Mouse (Mus musculus) T-helper 17 cell (primary cell): Measurements from ENCODE around the gene Ryr3.

ENCODE experiments used
- in situ Hi-C, 2 experiments: fragments of 300-600 bp; cut with MboI, MseI; formaldehyde crosslinking; loops; 1 replicate in 1 of 2; 2 replicates in 1 of 2; pipeline ENCODE4 v1.15.1; 2025; ENCODE audit warnings: high pct_unique_total_duplicates in 2 of 2

Ryr3 gene

DNA sequence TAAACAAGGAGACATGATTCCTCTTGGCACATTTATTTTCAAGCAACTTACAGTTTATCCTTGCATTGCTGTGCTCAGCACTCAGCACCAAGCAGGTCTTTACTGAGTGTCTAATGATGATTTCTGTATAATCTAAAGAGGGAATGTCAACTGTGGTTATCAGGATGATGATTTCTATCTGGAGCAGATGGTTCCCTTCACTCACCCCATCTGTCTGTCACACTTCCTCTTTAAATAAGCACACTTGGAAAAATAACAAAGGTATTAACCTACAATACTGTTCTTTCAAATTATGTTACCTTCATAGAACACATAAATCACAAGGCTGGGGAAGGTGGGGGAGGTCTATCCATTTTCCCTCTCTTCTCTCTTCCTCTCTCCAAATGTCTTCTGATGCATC is 304.3 kb downstream of the Ryr3 start:
- in situ Hi-C loops, result no loop called here

DNA sequence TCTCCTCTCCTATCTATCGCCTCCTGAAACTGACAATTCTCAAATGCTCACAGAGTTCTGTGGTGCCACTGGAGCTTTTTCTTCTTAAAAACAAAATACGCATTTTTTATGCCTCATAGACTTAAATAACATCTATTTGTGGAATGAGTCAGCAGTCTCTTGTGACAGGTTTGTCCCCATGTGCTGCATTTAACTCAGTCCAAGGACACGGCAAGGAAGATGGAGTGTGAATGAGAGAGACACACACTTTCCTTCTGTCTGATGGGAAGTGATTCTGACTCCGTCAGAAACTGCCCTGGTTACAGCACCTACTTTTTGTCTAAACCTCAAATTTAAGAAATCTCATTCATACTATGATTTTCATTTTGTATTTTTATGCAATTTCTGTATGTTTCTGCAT is 306.3 kb downstream of the Ryr3 start:
- in situ Hi-C loops, result no loop called here

DNA sequence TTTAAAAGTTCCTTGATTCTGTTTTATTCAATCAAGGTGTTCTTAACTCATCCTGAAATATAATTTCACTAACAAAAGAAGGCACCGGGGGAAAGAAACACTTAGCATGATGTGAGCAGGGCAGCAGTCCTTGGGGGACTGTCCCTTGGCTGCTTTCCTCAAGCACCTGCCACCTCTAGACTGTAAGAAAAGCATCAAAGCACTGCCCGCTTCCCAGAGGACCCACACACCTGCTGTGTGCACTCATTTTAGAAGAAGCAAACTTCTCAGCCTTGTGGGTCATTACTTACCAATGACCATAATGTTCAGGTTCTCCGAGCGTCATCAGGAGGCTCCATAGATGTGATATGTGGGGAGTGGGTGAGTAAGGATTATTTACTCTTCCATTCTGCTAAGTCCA is 307.8 kb downstream of the Ryr3 start:
- in situ Hi-C loops, result no loop called here

DNA sequence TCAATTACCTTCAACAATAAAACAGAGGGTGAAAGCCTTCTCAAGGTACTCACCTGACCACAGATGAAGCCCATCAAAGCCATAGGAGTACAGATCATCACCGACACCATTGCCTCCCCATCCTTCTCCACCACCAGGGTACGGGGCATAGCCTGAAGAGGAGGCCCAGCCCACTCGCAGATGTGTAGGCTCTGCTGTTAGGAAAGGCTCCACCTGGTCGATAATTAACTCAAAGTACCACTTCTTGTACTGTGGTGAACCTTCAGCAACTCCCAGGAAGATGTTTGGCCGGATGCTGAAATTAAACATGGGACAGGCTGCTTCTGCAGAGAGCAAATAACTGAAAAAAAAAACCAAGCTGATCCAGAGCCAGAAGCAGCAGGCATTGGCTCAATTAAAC is 316.1 kb downstream of the Ryr3 start:
- in situ Hi-C loops, result no loop called here

DNA sequence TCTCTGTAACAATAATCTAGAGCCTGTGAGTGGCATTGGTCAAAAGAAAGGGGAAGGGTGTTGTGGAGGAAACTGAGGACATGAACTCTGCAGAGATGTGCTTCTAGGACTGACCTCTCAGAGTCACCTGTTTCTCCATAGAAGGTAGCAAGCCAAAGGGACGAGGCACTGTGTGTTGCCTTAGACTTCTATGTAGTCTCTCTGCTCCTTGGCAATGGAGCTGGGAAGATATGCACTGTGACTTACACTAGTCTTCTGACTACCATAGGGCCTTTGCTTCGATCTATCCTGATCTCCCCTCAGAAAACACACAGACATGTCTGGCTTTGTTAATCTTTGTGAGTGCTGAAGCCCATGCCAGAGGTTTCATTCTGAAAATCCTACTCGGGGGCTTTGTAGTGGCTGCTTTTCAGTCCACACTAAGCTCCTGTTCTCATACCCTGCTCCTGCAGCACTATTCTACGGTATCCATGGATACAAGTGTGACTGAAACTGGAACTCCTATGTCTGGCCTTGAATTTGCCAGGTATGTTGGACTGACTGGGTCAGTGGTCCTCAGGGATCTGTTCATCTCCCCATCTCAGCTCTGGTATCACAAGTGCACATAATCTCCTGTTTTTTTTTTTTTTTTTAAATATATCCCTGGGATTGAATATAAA is 332.3 kb downstream of the Ryr3 start:
- in situ Hi-C loops, result no loop called here

DNA sequence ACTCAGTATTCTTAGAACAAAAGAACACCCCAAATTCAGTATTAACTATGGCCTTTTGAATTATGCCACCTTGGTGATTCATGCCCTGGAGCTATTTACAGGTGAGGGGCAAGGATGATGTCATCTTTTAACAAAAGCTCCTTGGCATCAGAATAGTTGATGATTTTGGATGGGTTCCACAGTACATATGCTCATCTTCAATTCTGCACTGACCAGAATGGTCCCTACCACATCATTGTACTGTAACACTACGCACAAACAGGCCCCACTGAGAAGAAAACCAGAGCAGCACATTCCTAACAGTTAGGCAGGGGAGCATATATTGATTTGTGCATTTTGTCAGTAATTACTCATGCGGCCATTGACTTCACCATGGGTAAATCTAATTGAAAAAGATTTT is 335.1 kb downstream of the Ryr3 start:
- in situ Hi-C loops, result no loop called here

DNA sequence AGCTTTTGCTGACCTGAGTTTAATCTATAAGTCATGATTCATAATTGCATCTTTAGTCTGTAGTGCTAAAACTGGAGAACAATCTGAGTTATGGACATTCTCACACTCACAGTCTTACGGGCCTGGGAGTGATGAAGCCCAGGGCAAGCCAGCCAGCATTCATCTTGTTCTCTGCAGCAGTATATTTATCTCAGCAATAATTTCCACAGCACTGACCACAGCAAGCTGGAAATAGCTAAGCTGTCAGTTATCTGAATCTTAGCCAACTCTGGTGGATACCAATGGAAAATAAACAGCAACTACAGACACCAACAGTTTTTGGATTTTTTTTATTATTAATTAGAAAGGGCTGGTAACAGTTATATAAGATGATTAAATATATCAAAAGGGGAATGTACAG is 335.5 kb downstream of the Ryr3 start:
- in situ Hi-C loops, result no loop called here

DNA sequence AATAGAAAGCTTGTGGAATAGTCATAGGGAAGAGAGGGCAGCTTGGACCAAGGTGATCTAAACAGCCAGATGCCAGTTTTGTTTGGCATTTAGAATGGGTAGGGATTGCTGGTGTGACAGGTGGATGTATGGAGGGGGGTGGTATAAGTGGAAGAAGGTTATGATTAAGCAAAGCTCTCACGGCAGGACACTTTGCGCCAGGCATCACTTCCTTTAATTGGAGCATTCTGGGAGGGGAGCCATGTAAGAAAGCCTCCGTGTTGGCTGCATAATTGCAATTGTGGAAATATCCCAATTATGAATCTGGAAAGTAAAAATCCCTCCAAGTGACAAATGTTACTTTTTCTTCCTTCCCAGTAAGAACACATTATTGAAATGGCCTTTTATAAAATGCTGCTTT is 339.5 kb downstream of the Ryr3 start:
- in situ Hi-C loops, result no loop called here

DNA sequence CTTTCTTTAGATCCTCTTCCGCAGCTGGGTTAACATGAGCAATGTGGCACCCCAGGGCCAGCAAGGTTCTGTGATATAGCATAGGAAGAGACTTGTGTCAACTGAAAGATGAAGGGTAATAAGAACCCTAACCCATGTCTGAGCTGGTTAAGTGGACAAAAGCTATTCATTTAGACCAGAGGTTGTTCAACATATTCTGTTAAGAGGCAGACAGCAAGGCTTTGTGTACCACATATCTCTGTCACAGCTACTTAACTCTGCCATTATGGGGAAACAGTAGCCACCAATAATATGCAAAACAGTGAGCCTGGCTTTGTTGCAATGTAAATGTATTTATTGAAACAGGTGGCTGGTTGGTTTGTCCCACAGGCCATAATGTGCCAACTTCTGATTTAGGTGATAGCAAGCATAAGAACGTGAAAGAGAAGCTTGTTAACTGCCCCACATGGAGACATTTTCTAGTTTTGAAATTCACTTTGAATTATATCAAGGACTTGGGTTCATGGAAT is 350.8 kb downstream of the Ryr3 start:
- in situ Hi-C loops, result loop anchor here in 1 of 2 experiments (25.0 kb wide), 1 partner anchor 1229 kb away; the partner anchor contains the start of genes Olfr1297 and Olfr1298

DNA sequence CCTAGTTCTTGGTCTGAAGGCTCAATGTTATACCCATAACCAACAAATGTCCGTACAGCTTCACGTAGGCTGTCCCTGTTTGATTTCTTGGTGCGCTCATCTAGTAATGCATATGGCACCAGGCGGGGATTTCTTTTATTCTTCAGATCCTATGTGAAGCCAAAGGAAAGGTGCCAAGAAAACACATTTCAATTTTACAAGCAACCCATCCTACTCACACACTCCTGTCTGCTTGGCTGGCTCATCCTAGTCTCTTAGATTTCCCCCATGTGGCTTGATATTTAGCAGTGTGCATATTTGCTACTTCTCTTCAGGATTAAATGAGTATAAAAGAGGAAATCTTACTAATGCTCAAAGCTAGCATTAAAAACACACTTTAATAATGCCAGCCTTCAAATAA is 355.1 kb downstream of the Ryr3 start:
- in situ Hi-C loops, result loop anchor here in 1 of 2 experiments (25.0 kb wide), 1 partner anchor 1224 kb away; the partner anchor contains the start of genes Olfr1297 and Olfr1298

DNA sequence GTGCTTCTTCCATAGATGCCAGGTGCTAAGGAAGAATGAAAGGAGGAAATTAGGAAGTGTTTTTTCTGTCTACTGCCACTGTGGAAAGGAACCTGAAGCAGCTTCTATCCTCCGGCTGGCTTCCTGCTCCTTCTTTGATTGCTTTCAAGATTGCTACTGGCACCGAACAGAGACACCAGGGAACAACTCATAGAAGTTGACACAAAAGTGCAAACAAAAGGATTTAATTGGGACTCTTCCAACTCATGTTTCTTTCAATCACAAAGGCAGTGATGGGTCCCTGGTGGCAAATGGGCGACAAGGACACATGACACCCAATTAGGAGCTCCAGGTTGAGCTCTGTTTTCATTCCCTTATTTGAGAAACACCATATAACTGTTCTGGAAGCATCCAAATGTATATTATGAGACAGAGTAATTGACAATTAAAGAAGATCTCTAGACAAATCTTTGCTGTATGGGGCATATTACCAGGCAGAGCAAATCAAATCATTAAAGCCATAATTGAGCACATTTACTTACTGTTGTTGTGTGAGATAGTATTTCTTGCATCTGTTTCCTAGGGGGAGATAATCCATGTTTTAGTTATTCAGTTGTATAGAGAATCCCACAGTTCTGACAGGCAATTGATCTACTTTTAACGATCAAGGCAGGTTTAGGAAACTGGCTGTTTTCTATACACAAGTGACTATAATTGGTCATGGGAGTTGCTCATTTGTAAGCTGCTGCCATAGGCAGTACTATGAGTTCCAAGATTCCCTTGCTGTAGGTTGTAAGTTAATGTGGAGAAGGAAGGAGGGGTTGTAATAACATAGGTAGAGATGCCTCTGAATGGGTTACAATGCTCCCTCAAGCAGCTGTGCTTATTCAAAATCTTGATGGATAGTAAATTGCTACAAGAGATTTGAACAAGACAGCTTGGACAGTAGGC is 371.0 kb downstream of the Ryr3 start:
- in situ Hi-C loops, result no loop called here

DNA sequence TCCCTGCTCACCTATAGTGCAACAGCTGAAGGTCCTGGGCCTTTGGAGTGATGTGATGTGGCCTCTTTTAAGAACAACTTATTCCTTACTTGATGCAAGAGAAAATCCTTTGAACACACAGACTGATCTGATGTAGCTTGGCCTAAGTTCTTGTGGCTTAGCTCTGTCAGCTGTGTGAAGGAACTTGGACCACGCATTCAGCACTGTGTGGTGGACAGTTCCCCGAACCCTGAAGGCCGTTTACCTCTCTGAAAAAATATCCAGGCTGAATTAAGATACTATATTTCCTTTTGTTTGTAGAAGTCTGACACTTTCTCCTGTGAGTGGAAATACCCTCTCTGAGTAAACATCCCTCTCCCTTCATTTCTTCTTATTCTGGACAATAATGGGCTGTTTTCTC is 374.0 kb downstream of the Ryr3 start:
- in situ Hi-C loops, result no loop called here

DNA sequence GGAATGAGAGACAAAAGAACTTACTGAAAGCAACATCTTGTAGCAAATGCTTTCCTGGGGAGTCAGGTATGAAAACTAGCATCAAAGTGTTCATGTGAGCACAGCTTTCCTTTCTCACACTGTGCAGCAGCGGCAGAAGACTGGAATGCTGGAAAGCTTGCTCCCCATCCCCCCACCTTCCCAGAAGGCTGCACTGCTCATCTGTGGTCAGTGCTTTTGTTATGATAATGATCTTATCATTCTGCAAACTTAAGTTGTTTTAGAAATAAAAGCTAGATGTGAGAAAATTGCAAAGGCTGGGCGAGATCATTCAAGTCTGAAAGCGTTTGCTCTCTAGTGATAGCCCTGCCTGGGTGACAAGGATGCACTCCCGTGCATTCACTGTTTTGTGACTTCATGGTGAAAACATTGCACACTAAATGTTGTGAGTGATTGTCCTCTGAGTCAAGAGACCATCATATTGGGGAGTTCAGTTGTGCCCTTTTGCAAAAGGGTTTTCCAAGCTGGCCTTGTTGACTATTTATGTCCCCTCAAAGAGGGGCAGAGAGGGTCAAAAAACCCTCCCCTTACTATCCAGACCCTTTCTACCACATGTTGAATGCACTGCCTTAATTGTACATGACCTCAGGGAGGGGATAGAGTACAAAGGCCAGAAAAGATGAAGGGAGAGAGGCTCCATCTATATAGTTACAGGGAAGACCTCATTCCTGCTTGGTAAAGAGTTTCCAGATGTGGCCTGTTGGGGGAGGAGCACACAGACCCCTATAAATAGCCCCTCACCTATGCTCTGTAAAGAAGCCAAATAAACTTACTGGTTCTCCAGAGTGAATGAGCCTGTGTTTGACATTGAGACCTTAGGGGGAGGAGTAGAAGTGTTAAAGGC is 385.2 kb downstream of the Ryr3 start:
- in situ Hi-C loops, result no loop called here

DNA sequence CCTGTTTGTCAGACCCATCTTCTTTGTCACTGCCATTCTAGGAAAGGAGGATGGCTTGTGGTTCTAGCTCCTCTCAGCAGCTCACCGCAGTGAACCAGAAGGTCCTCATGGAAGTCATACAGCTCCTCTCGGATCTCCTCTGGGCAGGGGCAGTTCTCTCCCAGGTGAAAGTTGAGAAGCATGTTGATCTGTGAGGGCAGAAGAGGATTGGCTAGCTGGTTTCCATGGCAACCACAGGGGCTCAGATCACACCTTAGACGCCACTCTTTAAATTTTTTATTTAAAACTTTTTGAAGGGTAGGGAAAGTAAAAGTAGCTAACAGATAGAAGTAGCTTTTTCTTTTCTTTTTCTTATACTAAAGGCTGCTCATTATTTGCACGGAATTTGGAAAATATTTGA is 390.3 kb downstream of the Ryr3 start:
- in situ Hi-C loops, result no loop called here

DNA sequence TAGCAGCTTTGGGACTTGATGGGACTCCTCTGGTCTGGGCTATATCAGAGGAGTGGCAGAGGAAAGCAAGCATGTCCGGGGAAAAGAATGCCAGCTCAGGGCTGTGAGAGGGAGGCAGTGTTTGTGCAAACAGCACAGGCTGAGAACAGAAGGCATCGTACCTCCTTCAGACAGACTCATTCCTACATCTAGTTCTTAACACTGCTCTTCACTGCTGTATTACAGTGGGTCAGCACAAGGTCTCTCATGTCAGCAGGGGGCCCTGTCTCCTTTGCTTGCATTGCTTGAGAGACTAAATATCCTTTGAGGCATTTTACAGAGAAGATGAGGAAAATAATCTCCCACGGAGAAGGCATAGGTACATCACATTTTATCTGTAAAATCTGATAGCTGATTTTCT is 394.2 kb downstream of the Ryr3 start:
- in situ Hi-C loops, result no loop called here

DNA sequence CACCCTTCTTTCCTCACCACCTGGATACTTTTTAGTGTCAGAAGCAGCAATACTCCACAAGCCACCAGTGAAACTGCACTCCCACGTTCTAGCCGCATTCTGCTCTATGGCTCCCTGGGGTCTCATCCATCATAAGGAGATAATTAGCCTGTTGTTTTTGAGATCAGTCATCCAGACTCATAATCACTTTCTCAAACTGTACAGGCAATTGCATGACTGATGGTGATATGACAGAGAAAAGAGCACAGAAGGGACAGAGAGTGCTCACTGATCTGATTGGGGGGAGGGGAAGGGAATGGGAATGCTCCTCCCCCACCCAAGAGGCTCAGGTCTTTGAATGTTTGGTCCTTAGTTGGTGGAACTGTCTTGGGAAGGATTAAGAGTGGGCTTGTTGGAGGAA is 397.8 kb downstream of the Ryr3 start:
- in situ Hi-C loops, result no loop called here

DNA sequence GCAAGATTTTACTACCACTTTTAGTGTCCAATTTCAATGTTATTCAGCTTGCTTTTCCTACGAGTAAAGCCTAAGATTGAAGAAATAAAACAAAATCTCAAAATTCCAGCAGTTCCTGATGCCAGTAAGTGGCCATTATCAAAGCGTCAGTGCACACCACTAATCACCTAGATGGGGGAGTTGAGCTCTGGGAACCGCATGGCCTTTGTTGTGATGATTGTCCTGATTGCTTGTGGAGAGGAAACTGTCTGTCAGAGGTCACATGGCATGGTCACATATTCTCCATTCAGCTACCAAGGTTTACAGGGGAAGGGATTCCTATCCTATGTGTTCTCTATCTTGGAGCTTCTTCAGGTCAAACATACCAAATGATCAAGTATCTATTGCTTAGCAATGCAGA is 399.9 kb downstream of the Ryr3 start:
- in situ Hi-C loops, result no loop called here

DNA sequence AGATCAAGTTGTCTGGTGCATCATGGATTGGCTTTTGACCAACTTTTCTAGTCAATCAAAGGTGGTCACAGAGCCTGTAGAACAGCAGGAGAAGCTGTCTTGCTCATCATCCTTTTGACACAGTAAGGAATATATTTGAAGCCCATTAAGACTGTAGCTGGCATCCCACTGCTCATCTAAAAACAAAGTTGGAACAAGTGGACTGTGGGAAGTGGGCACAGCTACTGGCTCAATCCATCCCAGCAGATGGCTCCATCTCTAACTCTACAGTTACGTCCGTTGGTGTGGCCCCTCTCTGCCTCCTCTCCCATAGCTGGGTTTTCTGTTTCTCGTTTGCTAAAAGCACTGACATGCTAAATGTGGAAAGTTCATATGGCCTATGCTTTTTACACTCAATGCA is 400.9 kb downstream of the Ryr3 start:
- in situ Hi-C loops, result no loop called here

DNA sequence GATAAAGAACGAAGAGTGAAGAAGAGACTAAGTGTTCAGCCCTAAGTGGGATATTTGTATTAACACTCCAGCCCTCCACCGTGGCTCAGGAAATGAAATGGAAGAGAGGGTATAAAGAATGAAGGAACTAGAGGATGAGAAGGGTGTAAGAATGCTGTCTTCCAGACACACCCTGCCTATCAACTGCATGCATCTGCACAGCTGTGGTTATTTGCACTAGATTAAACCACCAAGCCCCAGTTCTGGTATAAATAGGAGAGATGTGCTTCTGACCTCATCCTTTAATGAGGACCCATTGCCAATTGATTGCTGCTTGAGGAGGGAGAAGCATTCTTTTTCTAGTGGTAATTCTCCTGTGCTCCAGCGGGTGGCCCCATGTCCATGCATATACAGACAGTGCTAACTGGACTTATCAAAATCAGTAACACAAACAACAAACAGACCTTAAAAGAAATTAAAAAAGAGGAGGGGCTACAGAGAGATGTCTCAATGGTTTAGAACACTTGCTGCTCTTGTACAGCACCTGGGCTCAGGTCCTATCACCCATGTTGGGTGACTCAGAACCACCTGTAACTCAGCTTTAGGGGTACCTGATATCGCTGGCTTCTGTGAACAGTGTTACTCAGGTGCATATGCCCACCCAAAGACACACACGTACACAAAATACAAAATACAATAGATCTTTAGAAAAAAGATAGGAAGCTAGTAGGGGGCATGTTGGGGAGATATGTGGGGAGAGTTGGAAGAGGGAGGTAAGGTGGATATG is 404.1 kb downstream of the Ryr3 start:
- in situ Hi-C loops, result no loop called here

DNA sequence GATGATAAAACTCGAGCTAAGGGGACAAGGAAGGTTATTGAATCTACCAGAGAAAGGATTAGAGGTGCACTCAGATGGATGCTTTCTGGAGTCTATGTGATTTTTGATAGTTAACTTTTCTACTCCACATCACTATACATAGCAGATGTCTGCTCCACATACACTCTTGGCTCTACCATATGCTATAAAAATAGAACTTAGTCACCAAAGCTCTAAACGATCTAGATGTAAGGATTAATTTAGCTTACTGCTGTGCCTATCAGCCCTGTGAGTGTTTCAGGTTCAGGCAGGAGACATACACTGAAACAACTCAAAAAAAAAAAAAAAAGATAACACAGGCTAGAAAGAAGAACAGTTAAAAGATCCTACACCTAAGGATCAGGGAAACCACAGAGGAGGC is 410.9 kb downstream of the Ryr3 start:
- in situ Hi-C loops, result no loop called here

DNA sequence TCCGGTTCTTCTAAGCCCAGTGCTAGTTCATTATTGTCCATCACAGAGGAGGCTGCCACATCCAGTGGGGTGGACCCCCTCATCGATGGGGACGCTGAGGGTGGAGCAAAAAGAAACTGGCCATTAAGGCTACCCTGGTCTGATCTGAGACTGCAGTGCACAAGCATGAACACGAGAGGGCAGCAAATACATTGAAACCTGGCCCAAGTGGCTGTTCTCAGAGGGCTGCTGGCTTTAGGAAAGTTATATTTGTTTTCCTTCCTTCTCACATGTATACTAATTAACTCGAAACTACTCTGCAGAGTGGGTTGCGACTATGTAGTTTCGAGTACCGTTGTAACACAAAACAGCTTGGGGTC is 416.9 kb downstream of the Ryr3 start:
- in situ Hi-C loops, result loop anchor here (5.0 to 25.0 kb wide), 3 partner anchors 507 to 1012 kb away; no protein-coding TSS in a partner anchor
